Mouse (Mus musculus) CH12.LX (cell line): Measurements from ENCODE around the gene Gcnt2. TPM values are rescaled to one million over a fixed set of nuclear protein-coding genes. Genes with fewer than 3 reads are reported as not detected.

Experiments used
- DNase-seq: peaks from one replicate; pipeline ENCODE4 v3.0.0-alpha.2; 2013; ENCODE audit errors: extremely low read depth
- H3K27ac ChIP-seq: 2 replicates; pipeline ENCODE4 v1.5.1; 2012; ENCODE audit warnings: low read depth, mild to moderate bottlenecking, control low read depth, moderate library complexity; ENCODE audit not compliant: insufficient read depth
- H3K27me3 ChIP-seq: replicated peaks from 2 replicates; pipeline ENCODE3; 2012; ENCODE audit warnings: inconsistent platforms
- H3K36me3 ChIP-seq, 2 experiments: replicated peaks in 1 of 2; 2 replicates each; pipeline versions ENCODE3 to v1.6.1; 2012; ENCODE audit warnings: inconsistent platforms in 1 of 2, low read length in 1 of 2, mild to moderate bottlenecking in 1 of 2, mixed read lengths in 1 of 2, moderate library complexity in 1 of 2; ENCODE audit not compliant: control insufficient read depth in 1 of 2, insufficient read depth in 1 of 2
- H3K4me1 ChIP-seq, 2 experiments: 2 replicates each; pipeline ENCODE4 v1.6.1; 2012; ENCODE audit warnings: inconsistent platforms in 1 of 2, moderate library complexity in 1 of 2; ENCODE audit not compliant: insufficient read depth in 2 of 2, control insufficient read depth in 1 of 2
- H3K4me2 ChIP-seq: 2 replicates; pipeline ENCODE4 v1.6.1; 2012; ENCODE audit warnings: low read depth, mild to moderate bottlenecking, control low read depth; ENCODE audit not compliant: poor library complexity, insufficient read depth, severe bottlenecking
- H3K4me3 ChIP-seq, 3 experiments: fragments of 150-350 bp in 1 of 3; sonication (generic) in 1 of 3; replicated peaks in 1 of 3; 2 replicates each; pipeline versions ENCODE3 to v1.5.1; 2011 to 2012; ENCODE audit warnings: low read depth in 2 of 3, low read length in 2 of 3, mild to moderate bottlenecking in 2 of 3, moderate library complexity in 2 of 3, control low read depth in 1 of 3, improper control_type of control experiment in 1 of 3, inconsistent platforms in 1 of 3, mixed read lengths in 1 of 3; ENCODE audit not compliant: poor library complexity in 1 of 3
- H3K79me2 ChIP-seq: replicated peaks from 2 replicates; pipeline ENCODE4 v1.6.1; 2012; ENCODE audit warnings: mild to moderate bottlenecking, moderate library complexity; ENCODE audit not compliant: control insufficient read depth, poor library complexity, insufficient read depth, severe bottlenecking; ENCODE audit errors: extremely low read depth
- H3K9ac ChIP-seq: 2 replicates; pipeline ENCODE4 v1.6.1; 2012; ENCODE audit warnings: low read depth, mild to moderate bottlenecking, control low read depth, moderate library complexity; ENCODE audit not compliant: insufficient read depth
- H3K9me3 ChIP-seq: replicated peaks from 2 replicates; pipeline ENCODE3; 2012; ENCODE audit warnings: low read length, inconsistent platforms, mixed read lengths
- CTCF ChIP-seq, 2 experiments: IDR thresholded peaks in 1 of 2; conservative IDR thresholded peaks in 1 of 2; 2 replicates each; pipeline ENCODE4 v1.5.1; 2011 to 2012; ENCODE audit warnings: low read depth in 2 of 2, low read length in 2 of 2, improper control_type of control experiment in 1 of 2, inconsistent platforms in 1 of 2, mild to moderate bottlenecking in 1 of 2, moderate library complexity in 1 of 2
- ETS1 ChIP-seq: conservative IDR thresholded peaks from 2 replicates; pipeline ENCODE4 v1.6.1; 2012; ENCODE audit warnings: low read depth, mild to moderate bottlenecking, inconsistent platforms, low read length, improper control_type of control experiment, moderate library complexity
- HCFC1 ChIP-seq: IDR thresholded peaks from 2 replicates; pipeline ENCODE4 v1.6.1; 2012; ENCODE audit warnings: low read depth, mild to moderate bottlenecking, inconsistent platforms, low read length, improper control_type of control experiment
- IRF4 ChIP-seq: IDR thresholded peaks from 2 replicates; pipeline ENCODE4 v1.6.1; 2014; ENCODE audit warnings: low read depth, mild to moderate bottlenecking, inconsistent platforms, low read length, improper control_type of control experiment
- JUN ChIP-seq: IDR thresholded peaks from 2 replicates; pipeline ENCODE4 v1.6.1; 2011; ENCODE audit warnings: low read depth, mild to moderate bottlenecking, low read length, improper control_type of control experiment, moderate library complexity; ENCODE audit not compliant: insufficient read depth
- KAT2A ChIP-seq: IDR thresholded peaks from 2 replicates; pipeline ENCODE4 v1.6.1; 2012; ENCODE audit warnings: low read length, improper control_type of control experiment, inconsistent platforms; ENCODE audit not compliant: insufficient replicate concordance
- MAFK ChIP-seq: IDR thresholded peaks from 2 replicates; pipeline ENCODE4 v1.6.1; 2011; ENCODE audit warnings: low read length, improper control_type of control experiment; ENCODE audit not compliant: insufficient replicate concordance
- MAZ ChIP-seq: IDR thresholded peaks from 2 replicates; pipeline ENCODE4 v1.6.1; 2012; ENCODE audit warnings: low read depth, mild to moderate bottlenecking, inconsistent platforms, low read length, improper control_type of control experiment, moderate library complexity
- MXI1 ChIP-seq: IDR thresholded peaks from 2 replicates; pipeline ENCODE4 v1.6.1; 2011; ENCODE audit warnings: mild to moderate bottlenecking, low read depth, low read length, improper control_type of control experiment
- NRF1 ChIP-seq: IDR thresholded peaks from 2 replicates; pipeline ENCODE4 v1.6.1; 2014; ENCODE audit warnings: low read depth, mild to moderate bottlenecking, inconsistent platforms, low read length, improper control_type of control experiment, moderate library complexity
- SMC3 ChIP-seq: IDR thresholded peaks from 2 replicates; pipeline ENCODE4 v1.6.1; 2011; ENCODE audit warnings: low read depth, low read length, improper control_type of control experiment
- TCF12 ChIP-seq: IDR thresholded peaks from 2 replicates; pipeline ENCODE4 v1.6.1; 2014; ENCODE audit warnings: low read depth, mild to moderate bottlenecking, inconsistent platforms, low read length, improper control_type of control experiment
- UBTF ChIP-seq: IDR thresholded peaks from 2 replicates; pipeline ENCODE4 v1.6.1; 2012; ENCODE audit warnings: low read depth, mild to moderate bottlenecking, inconsistent platforms, low read length, improper control_type of control experiment, moderate library complexity
- USF1 ChIP-seq: IDR thresholded peaks from 2 replicates; pipeline ENCODE4 v1.6.1; 2014; ENCODE audit warnings: low read depth, mild to moderate bottlenecking, inconsistent platforms, low read length, improper control_type of control experiment
- ZC3H11A ChIP-seq: IDR thresholded peaks from 2 replicates; pipeline ENCODE4 v1.6.1; 2012; ENCODE audit warnings: low read depth, mild to moderate bottlenecking, inconsistent platforms, low read length, improper control_type of control experiment
- ZKSCAN1 ChIP-seq: IDR thresholded peaks from 2 replicates; pipeline ENCODE4 v1.6.1; 2012; ENCODE audit warnings: low read depth, inconsistent platforms, low read length, improper control_type of control experiment, borderline replicate concordance
- ZNF384 ChIP-seq: IDR thresholded peaks from 2 replicates; pipeline ENCODE4 v1.6.1; 2012; ENCODE audit warnings: low read depth, low read length, improper control_type of control experiment, inconsistent platforms
- dilution Hi-C: fragments of 300-500 bp; cut with MboI; formaldehyde crosslinking; loops from 2 replicates; pipeline ENCODE4 v1.14.3; 2020; ENCODE audit warnings: low sequenced_read_pairs; ENCODE audit not compliant: extremely low pct_unique_long_range_greater_than_20kb, extremely low pct_ligation_motif_present
- in situ Hi-C: fragments of 300-500 bp; cut with MboI; formaldehyde crosslinking; loops from 3 replicates; pipeline ENCODE4 v1.14.3; 2019; ENCODE audit warnings: low sequenced_read_pairs, low pct_ligation_motif_present, low pct_unique_long_range_greater_than_20kb, mixed read lengths
- polyA plus RNA-seq: library from polyadenylated mRNA; unstranded; fragments of >175 nt; gene quantifications from 2 replicates; pipeline ENCODE4 v1.2.1, GENCODE M21; 2012; ENCODE audit warnings: low read depth; ENCODE audit not compliant: insufficient read length
- total RNA-seq, 2 experiments: library from RNA; depleted of rRNA; stranded (reverse); fragments of 300-350 nt in 1 of 2; fragments of >200 nt in 1 of 2; gene quantifications; 2 replicates each; pipeline ENCODE4 v1.2.3; 2012 to 2014

Gcnt2 gene
- total and polyA plus RNA-seq, 3 experiments = not detected

DNA sequence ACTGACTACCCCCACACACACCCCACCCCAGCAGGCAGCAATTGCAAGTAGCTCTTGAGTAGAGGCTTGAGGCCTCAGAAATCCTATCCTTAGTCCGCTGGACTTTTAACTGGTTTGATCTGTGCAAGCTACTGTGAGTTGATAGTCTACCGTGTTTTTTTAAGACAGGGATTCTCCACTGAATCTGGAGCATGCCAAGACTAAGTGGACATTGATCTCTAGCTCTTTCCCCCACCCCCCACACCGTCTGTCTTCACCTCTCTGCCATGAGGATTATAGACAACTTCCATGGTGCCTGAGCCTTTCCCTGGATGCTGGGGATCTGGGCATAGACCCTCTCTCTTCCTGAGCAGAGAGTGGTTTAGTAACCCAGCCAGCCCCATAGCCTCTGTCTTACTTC is 74.8 kb downstream of the Gcnt2 start:
- dilution Hi-C loops = no loop called here
- DNase-seq = no peak

DNA sequence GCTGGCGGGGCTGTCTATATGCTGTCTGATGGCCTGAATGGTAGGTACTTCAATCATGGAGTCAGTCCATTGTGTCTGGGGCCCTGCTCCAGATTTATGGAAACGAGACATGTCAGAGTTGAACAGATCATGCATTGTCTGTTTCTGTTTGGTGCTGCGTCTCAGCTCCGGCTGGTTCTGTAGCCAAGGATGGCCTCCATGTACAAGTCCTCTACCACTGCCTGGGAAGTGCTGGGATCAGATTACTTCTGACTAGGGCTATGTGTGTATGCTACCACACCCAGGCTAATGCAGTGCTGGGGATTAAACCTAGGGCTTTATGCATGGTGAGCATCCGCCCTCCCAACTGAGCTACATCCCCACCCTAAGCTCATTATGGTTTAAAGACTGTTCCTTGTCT is 78.0 kb downstream of the Gcnt2 start:
- TF ChIP-seq ZC3H11A (no peak), IRF4 (no peak), UBTF (no peak), HCFC1 (no peak), KAT2A (no peak), CTCF (conservative IDR thresholded peaks at IDR 0.05 in 1 of 2, IDR thresholded peaks at IDR 0.05 in 1 of 2; ENCODE audit: low read depth in 2 of 2, low read length in 2 of 2) (no peak), JUN (no peak), MAZ (no peak), SMC3 (no peak)
- Histone ChIP-seq H3K79me2 (no peaks in the 10 kb centered on the region), H3K9ac (no peak overlapping the region), H3K27me3 (no peaks in the 10 kb centered on the region), H3K4me2 (no peak overlapping the region), H3K4me1 (no peaks in the 10 kb centered on the region), H3K36me3 (no peaks in the 10 kb centered on the region), H3K4me3 (no peak overlapping the region), H3K27ac (no peak overlapping the region), H3K9me3 (no peaks in the 10 kb centered on the region)
- no peak for DNase-seq
- in situ Hi-C loops (no loop called here), dilution Hi-C loops (no loop called here)

More for the DNA sequence above, 74.8 kb downstream of the Gcnt2 start:
- H3K79me2 ChIP-seq = no peaks in the 10 kb centered on the region
- no peaks in the 10 kb centered on the region for H3K27me3 ChIP-seq
- H3K9ac ChIP-seq = no peak overlapping the region
- H3K9me3 ChIP-seq = no peaks in the 10 kb centered on the region
- TF ChIP-seq SMC3 (no peak), UBTF (no peak), NRF1 (no peak), CTCF (conservative IDR thresholded peaks at IDR 0.05 in 1 of 2, IDR thresholded peaks at IDR 0.05 in 1 of 2; ENCODE audit: low read depth in 2 of 2, low read length in 2 of 2) (no peak), ETS1 (no peak), ZNF384 (no peak), TCF12 (no peak), MXI1 (no peak), ZKSCAN1 (no peak), USF1 (no peak), MAFK (no peak)
- H3K4me3 ChIP-seq = no peak overlapping the region
- H3K4me1 ChIP-seq = no peaks in the 10 kb centered on the region
- in situ Hi-C loops = no loop called here
- H3K36me3 ChIP-seq = no peaks in the 10 kb centered on the region
- no peak overlapping the region for H3K27ac ChIP-seq
- no peak overlapping the region for H3K4me2 ChIP-seq
